Mouse (Mus musculus): ENCODE results near the gene Tox2.

Tox2 gene

GRCm38 (mm10) chr2:163254228-163254627 is 51.3 kb downstream of the Tox2 start:
- no peak for DNase-seq (ENCODE audit: low spot score in 2 of 2)

GRCm38 (mm10) chr2:163256765-163257164 is 53.8 kb downstream of the Tox2 start:
- DNase-seq (ENCODE audit: low spot score in 2 of 2): no peak

GRCm38 (mm10) chr2:163261362-163262054 is 58.6 kb downstream of the Tox2 start:
- DNase-seq (ENCODE audit: low spot score in 2 of 2): no peak

GRCm38 (mm10) chr2:163262055-163262420 is 59.1 kb downstream of the Tox2 start:
- no peak for DNase-seq (ENCODE audit: low spot score in 2 of 2)

- DNase-seq (ENCODE audit: low spot score in 2 of 2): no peak
These were observed 64.2 kb downstream of the Tox2 start for GRCm38 (mm10) chr2:163267097-163267496.

GRCm38 (mm10) chr2:163271581-163272492 is 68.9 kb downstream of the Tox2 start:
- no peak for DNase-seq (ENCODE audit: low spot score in 2 of 2)

- DNase-seq (ENCODE audit: low spot score in 2 of 2): no peak
These were observed 70.9 kb downstream of the Tox2 start for GRCm38 (mm10) chr2:163273815-163274214.

GRCm38 (mm10) chr2:163275986-163276385 is 73.1 kb downstream of the Tox2 start:
- DNase-seq (ENCODE audit: low spot score in 2 of 2): no peak

- DNase-seq (ENCODE audit: low spot score in 2 of 2): no peak
These were observed 75.1 kb downstream of the Tox2 start for GRCm38 (mm10) chr2:163277979-163278378.

- DNase-seq (ENCODE audit: low spot score in 2 of 2): no peak
These were observed 77.9 kb downstream of the Tox2 start for GRCm38 (mm10) chr2:163280636-163281322.

- no peak for DNase-seq (ENCODE audit: low spot score in 2 of 2)
These were observed 81.9 kb downstream of the Tox2 start for GRCm38 (mm10) chr2:163284856-163285255.

GRCm38 (mm10) chr2:163285335-163285734 is 82.4 kb downstream of the Tox2 start:
- no peak for DNase-seq (ENCODE audit: low spot score in 2 of 2)

GRCm38 (mm10) chr2:163285762-163286161 is 82.8 kb downstream of the Tox2 start:
- no peak for DNase-seq (ENCODE audit: low spot score in 2 of 2)

GRCm38 (mm10) chr2:163288881-163289379 is 86.0 kb downstream of the Tox2 start:
- DNase-seq (ENCODE audit: low spot score in 2 of 2): peak in 1 of 2 experiments; percentile 42

GRCm38 (mm10) chr2:163296999-163297630 is 94.2 kb downstream of the Tox2 start:
- no peak for DNase-seq (ENCODE audit: low spot score in 2 of 2)

- DNase-seq (ENCODE audit: low spot score in 2 of 2): no peak
These were observed 97.4 kb downstream of the Tox2 start for GRCm38 (mm10) chr2:163300069-163301060.

GRCm38 (mm10) chr2:163301641-163302040 is 98.7 kb downstream of the Tox2 start:
- DNase-seq (ENCODE audit: low spot score in 2 of 2): no peak

- DNase-seq (ENCODE audit: low spot score in 2 of 2): no peak
These were observed 100.1 kb downstream of the Tox2 start for GRCm38 (mm10) chr2:163303037-163303436.

- no peak for DNase-seq (ENCODE audit: low spot score in 2 of 2)
These were observed 106.5 kb downstream of the Tox2 start for GRCm38 (mm10) chr2:163309376-163309775.

GRCm38 (mm10) chr2:163310163-163310688 is 107.3 kb downstream of the Tox2 start:
- DNase-seq (ENCODE audit: low spot score in 2 of 2): no peak

Data from urinary bladder, postnatal 4 days (tissue).